Comparison of ENCODE assay signal across 8 mouse cellular contexts in the genomic region with DNA sequence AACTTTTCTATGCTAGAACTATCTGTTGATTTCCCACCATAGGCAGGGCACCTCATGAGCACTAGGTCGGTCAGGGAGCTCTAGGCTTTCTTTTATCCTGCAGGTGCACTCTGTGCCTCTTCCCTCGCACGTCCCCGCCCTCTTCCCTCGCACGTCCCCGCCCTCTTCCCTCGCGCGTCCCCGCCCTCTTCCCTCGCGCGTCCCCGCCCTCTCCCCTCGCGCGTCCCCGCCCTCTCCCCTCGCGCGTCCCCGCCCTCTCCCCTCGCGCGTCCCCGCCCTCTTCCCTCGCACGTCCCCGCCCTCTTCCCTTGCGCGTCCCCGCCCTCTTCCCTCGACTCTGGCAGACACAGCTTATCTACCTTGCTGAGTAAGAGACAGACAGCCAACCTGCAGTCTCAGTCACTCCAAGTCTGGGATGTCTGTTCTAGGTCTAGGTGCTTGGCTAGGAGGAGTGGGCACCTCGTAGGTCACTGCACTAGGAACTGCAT. TPM values are rescaled to one million over a fixed set of nuclear protein-coding genes. Genes with fewer than 3 reads are reported as not detected.
DNase-seq lines count a peak whose midpoint lies in the region; TF ChIP-seq lines count a peak whose summit lies in the region.

No protein-coding gene starts in this region.

- no peak for TF ChIP-seq CTCF in cerebellum, adult 2 months (IDR thresholded peaks at IDR 0.05; ENCODE audit: borderline replicate concordance, insufficient read depth, low read depth, low read length)

- 3% methylated on average over 34 of the region's 35 CpGs for WGBS in cerebellum, adult 2 months

- no peaks in the 10 kb centered on the region for H3K27me3 ChIP-seq in cerebellum, adult 2 months (ENCODE audit: control insufficient read depth, insufficient read depth, low read length)

- peak; percentile 19 to 21 for DNase-seq in cerebellum, adult 2 months
- no peak for DNase-seq in cerebellum, adult 9-10 months
- peak; percentile 65 for DNase-seq in embryo, embryonic 10.5 days (ENCODE audit: low spot score)
- peak; percentile 26 for DNase-seq in heart, adult 8-10 months (ENCODE audit: low spot score)
- peak; percentile 57 for DNase-seq in kidney, adult 9 months
- DNase-seq in lung, postnatal 10 days, result peak; percentile 67
- peak; percentile 58 for DNase-seq in retina, postnatal 7 days (ENCODE audit: low read depth, low spot score)
- DNase-seq in cerebellum, adult 11-12 months, result no peak

- H3K27ac ChIP-seq in cerebellum, adult 2 months (ENCODE audit: insufficient read depth, low read length), result no peak overlapping the region

- no peak for TF ChIP-seq POLR2A in cerebellum, adult 2 months (IDR thresholded peaks at IDR 0.05; ENCODE audit: borderline replicate concordance, insufficient read depth, low read length)

- no peaks in the 10 kb centered on the region; the same call in 1 of the 2 replicates for H3K4me1 ChIP-seq in cerebellum, adult 2 months (ENCODE audit: control insufficient read depth, insufficient read depth, low read length)

- peak overlapping the region; percentile 57 for H3K4me3 ChIP-seq in cerebellum, adult 2 months (replicated peaks; ENCODE audit: insufficient read depth, low read depth, low read length)

RNA-seq across cellular contexts. Expression of a gene that starts 35.8 kb away (rescaled TPM):
- polyA plus RNA-seq in cerebellum, adult 2 months (2012; rRNA removed), result 7.3 and 7.5 TPM in 2 replicates
- 10 to 100 TPM; 11.1 to 16.0 (median 13.2) TPM for total RNA-seq in heart, adult 8-10 months (2022)

Comparison
In these comparisons a context has a peak if more than half of its experiments do, and no peak if none do; other contexts are left out.
1. DNase-seq: peak in cerebellum, adult 2 months (2 of 2), embryo, embryonic 10.5 days (single experiment), heart, adult 8-10 months (single experiment), kidney, adult 9 months (single experiment), lung, postnatal 10 days (single experiment) and retina, postnatal 7 days (single experiment); none in cerebellum, adult 9-10 months (single experiment) and cerebellum, adult 11-12 months (single experiment).